Mouse (Mus musculus) heart, postnatal 0 days (tissue): ENCODE measurements around the gene Rabl3. TPM values are rescaled to one million over a fixed set of nuclear protein-coding genes. Genes with fewer than 3 reads are reported as not detected.

Experiments used
- ATAC-seq: fragments of 200-750 bp; cut with Nextera tagmentation; 2 replicates; pipeline ENCODE4 v1.8.0; 2017; ENCODE audit warnings: low read depth, moderate number of reproducible peaks, moderate library complexity; ENCODE audit not compliant: insufficient read depth
- DNase-seq: peaks from one replicate; pipeline ENCODE4 v3.0.0-alpha.2; 2016; ENCODE audit warnings: low spot score
- H3K27ac ChIP-seq: fragments of 300-500 bp; sonication (generic); 2 replicates; pipeline ENCODE4 v1.5.1; 2014; ENCODE audit warnings: low read depth, mild to moderate bottlenecking
- H3K27me3 ChIP-seq: fragments of 300-500 bp; sonication (generic); 2 replicates; pipeline ENCODE4 v1.6.1; 2014; ENCODE audit warnings: low read length, mixed read lengths; ENCODE audit not compliant: control insufficient read depth, insufficient read depth
- H3K36me3 ChIP-seq: fragments of 300-500 bp; sonication (generic); replicated peaks from 2 replicates; pipeline ENCODE4 v1.6.1; 2014; ENCODE audit warnings: low read length, mixed read lengths; ENCODE audit not compliant: control insufficient read depth, insufficient read depth
- H3K4me1 ChIP-seq: fragments of 300-500 bp; sonication (generic); 2 replicates; pipeline ENCODE4 v1.6.1; 2014; ENCODE audit warnings: antibody characterized with exemption; ENCODE audit not compliant: control insufficient read depth, insufficient read depth
- H3K4me2 ChIP-seq: fragments of 300-500 bp; sonication (generic); 2 replicates; pipeline ENCODE4 v1.6.1; 2014; ENCODE audit warnings: low read depth, mild to moderate bottlenecking, low read length, moderate library complexity
- H3K4me3 ChIP-seq: fragments of 300-500 bp; sonication (generic); 2 replicates; pipeline ENCODE4 v1.5.1; 2014; ENCODE audit warnings: low read depth, low read length
- H3K9ac ChIP-seq: fragments of 300-500 bp; sonication (generic); replicated peaks from 2 replicates; pipeline ENCODE4 v1.6.1; 2014; ENCODE audit warnings: low read depth, low read length, mixed read lengths
- H3K9me3 ChIP-seq: fragments of 300-500 bp; sonication (generic); replicated peaks from 2 replicates; pipeline ENCODE4 v1.6.1; 2016; ENCODE audit warnings: low read length; ENCODE audit not compliant: control insufficient read depth
- CTCF ChIP-seq: IDR thresholded peaks from 2 replicates; pipeline ENCODE4 v1.5.1; 2016; ENCODE audit warnings: antibody characterized with exemption, control low read depth, low read depth
- EP300 ChIP-seq: IDR thresholded peaks from 2 replicates; pipeline ENCODE4 v1.6.1; 2016; ENCODE audit warnings: antibody characterized with exemption, low read depth
- WGBS: fragments of 180-500 bp; shearing (Covaris S2); extraction: QIAGEN DNeasy Blood & Tissue Kit; methylation state at CpG from one replicate; pipeline ENCODE4 v1.1.7; 2014; 5-methylcytosine and 5-hydroxymethylcytosine counted together
- polyA plus RNA-seq: library from polyadenylated mRNA; unstranded; fragments of >200 nt; fragmentation: Nextera tagmentation; extraction: Ambion mirVana; gene quantifications from 2 replicates; pipeline ENCODE4 v1.2.1, GENCODE M21; 2015
- total RNA-seq: library from RNA; depleted of rRNA; stranded (reverse); fragments of >200 nt; gene quantifications from 2 replicates; pipeline ENCODE4 v1.2.3, GENCODE M21; 2014; ENCODE audit warnings: low replicate concordance

Rabl3 gene
- total and polyA plus RNA-seq, 2 experiments from 2014 or later, result 4.9 to 18.5 TPM

GRCm38 (mm10) chr16:37567113-37568050, 27.7 kb downstream of the Rabl3 start:
- TF ChIP-seq EP300 (no peak), CTCF (no peak)
- H3K4me3 ChIP-seq, result no peak overlapping the region
- H3K27me3 ChIP-seq, result no peaks in the 10 kb centered on the region
- ATAC-seq (no peak), DNase-seq (no peak)
- peaks cover 44% of the 10 kb centered on the region for H3K36me3 ChIP-seq
- H3K4me1 ChIP-seq, result peaks cover 4% of the 10 kb centered on the region; the same call in 1 of the 2 replicates
- no peak overlapping the region for H3K27ac ChIP-seq
- H3K9me3 ChIP-seq, result no peaks in the 10 kb centered on the region
- no peak overlapping the region for H3K4me2 ChIP-seq
- H3K9ac ChIP-seq, result no peak overlapping the region
- WGBS, result 79% methylated on average over 12 of the region's 12 CpGs

DNA sequence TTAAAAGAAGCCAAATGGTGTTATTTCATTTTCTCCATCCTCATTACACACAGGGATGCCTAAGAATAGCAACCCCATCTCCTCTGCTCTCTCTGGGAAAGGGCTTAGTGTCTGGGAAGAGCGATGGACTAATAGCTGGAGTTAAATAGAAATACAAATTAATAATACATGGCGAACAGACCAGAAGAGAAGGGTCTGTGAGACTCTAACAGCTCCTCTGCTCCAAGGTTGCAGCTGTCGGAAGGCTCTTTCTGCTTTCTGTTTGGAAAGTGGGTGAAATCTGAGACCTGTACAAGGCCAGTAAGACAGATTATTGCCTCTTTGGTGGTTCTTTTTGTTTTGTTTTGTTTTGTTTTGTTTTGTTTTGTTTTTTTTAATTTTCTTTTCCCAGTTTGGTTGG, 31.9 kb downstream of the Rabl3 start:
- Histone ChIP-seq H3K9me3 (peaks cover 4% of the 10 kb centered on the region; the same call in 1 of the 2 replicates), H3K4me3 (no peak overlapping the region), H3K4me1 (no peaks in the 10 kb centered on the region), H3K27me3 (no peaks in the 10 kb centered on the region), H3K36me3 (peaks cover 35% of the 10 kb centered on the region), H3K4me2 (no peak overlapping the region), H3K9ac (no peak overlapping the region), H3K27ac (no peak overlapping the region)
- TF ChIP-seq EP300 (no peak), CTCF (no peak)
- no peak for DNase-seq
- WGBS, result 88% methylated on average over 3 of the region's 3 CpGs
- no peak for ATAC-seq

DNA sequence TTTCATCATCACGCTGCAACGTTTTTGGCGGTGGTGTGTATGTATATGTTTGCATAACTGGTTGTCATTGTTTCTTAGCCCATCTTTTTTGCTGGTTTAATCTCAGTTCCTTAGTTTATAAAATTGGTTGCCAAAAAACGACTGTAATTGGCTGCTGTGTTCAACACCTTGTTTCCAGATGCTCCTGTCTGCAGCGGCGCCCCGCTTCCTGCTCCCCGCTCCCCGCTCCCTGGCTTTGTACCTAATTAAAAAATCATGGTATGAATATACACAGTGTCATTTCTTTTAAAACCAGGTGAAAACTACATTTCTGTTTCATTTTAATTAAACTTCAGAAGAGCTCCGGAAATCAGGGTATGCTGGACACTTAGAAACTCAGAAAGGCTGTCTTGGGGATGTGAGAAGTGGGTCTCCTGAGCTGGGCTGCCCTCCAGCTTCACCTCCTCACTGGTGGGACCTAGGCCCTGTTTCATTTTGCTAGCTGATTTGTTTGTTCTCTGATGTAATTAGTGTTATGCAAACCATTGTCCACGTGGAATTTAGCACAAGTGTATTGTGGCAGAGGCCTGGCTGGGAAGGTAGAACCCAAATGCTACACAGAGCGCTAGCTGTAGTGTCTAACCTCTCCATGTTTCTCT, 32.6 kb downstream of the Rabl3 start:
- WGBS, result 93% methylated on average over 12 of the region's 12 CpGs
- H3K4me1 ChIP-seq, result no peaks in the 10 kb centered on the region
- H3K4me2 ChIP-seq, result no peak overlapping the region
- no peaks in the 10 kb centered on the region for H3K27me3 ChIP-seq
- H3K36me3 ChIP-seq, result peaks cover 35% of the 10 kb centered on the region
- TF ChIP-seq EP300 (no peak), CTCF (no peak)
- H3K9ac ChIP-seq, result no peak overlapping the region
- H3K4me3 ChIP-seq, result no peak overlapping the region
- H3K9me3 ChIP-seq, result peaks cover 4% of the 10 kb centered on the region; the same call in 1 of the 2 replicates
- H3K27ac ChIP-seq, result no peak overlapping the region
- ATAC-seq (no peak), DNase-seq (no peak)

DNA sequence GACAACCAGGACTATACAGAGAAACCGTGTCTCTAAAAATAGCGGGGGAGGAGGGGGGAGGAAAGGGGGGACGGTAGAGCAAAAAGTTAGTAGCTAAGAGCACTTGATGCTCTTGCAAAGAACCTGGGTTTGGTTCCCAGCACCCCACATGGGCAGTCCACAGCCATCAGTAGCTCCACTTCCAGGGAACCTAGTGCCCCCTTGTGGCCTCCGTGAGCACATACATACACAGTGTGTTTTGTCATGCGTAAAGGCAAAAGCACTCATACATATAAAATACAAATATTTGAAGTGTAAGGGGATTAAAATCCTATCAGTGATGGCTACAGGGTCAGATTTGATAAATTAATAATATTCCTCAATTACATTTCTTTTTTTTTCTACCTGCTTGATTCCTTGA, 33.4 kb downstream of the Rabl3 start:
- no peak for DNase-seq
- no peaks in the 10 kb centered on the region for H3K27me3 ChIP-seq
- WGBS, result 87% methylated on average over 5 of the region's 5 CpGs
- no peak for TF ChIP-seq EP300
- TF ChIP-seq CTCF, result no peak
- H3K36me3 ChIP-seq, result peaks cover 31% of the 10 kb centered on the region
- H3K9me3 ChIP-seq, result peaks cover 4% of the 10 kb centered on the region; the same call in 1 of the 2 replicates
- H3K4me1 ChIP-seq, result no peaks in the 10 kb centered on the region
- no peak overlapping the region for H3K4me2 ChIP-seq
- H3K9ac ChIP-seq, result no peak overlapping the region
- no peak overlapping the region for H3K4me3 ChIP-seq
- ATAC-seq, result no peak
- no peak overlapping the region for H3K27ac ChIP-seq

GRCm38 (mm10) chr16:37575325-37575724, 35.6 kb downstream of the Rabl3 start:
- H3K27ac ChIP-seq, result no peak overlapping the region
- ATAC-seq (no peak), DNase-seq (no peak)
- peaks cover 4% of the 10 kb centered on the region; the same call in 1 of the 2 replicates for H3K9me3 ChIP-seq
- TF ChIP-seq CTCF, result no peak
- no peak for TF ChIP-seq EP300
- H3K4me2 ChIP-seq, result no peak overlapping the region
- H3K36me3 ChIP-seq, result peaks cover 28% of the 10 kb centered on the region
- 0 out of 2 replicates have a peak, but pooled peaks cover 4% of the 10 kb centered on the region for H3K4me1 ChIP-seq
- H3K27me3 ChIP-seq, result no peaks in the 10 kb centered on the region
- H3K4me3 ChIP-seq, result no peak overlapping the region
- H3K9ac ChIP-seq, result no peak overlapping the region
- 65% methylated on average over 3 of the region's 3 CpGs for WGBS
